Mouse (Mus musculus) granulocyte monocyte progenitor cell, adult 5-6 weeks (primary cell): ENCODE results near the gene Arid1b. TPM values are rescaled to one million over a fixed set of nuclear protein-coding genes. Genes with fewer than 3 reads are reported as not detected.
A peak's percentile ranks its signal among the peaks of the same experiment; 100 is the strongest.

Source experiments
- ATAC-seq: replicated peaks from 2 replicates; pipeline ENCODE4 v1.8.0; 2016; ENCODE audit warnings: mild to moderate bottlenecking, moderate TSS enrichment, inconsistent platforms; ENCODE audit not compliant: poor library complexity, severe bottlenecking
- total RNA-seq, 2 experiments: library from RNA; stranded (forward) in 1 of 2; stranded (reverse) in 1 of 2; fragments of 200-712, 200-1000 nt in 1 of 2; fragments of >200 nt in 1 of 2; fragmentation: Nextera tagmentation in 1 of 2; gene quantifications; 2 replicates each; pipeline ENCODE4 v1.2.3; 2014 to 2017

Arid1b gene
- total RNA-seq, 2 experiments from 2014 or later: 29.4 to 39.2 TPM

- peak; percentile 40 for ATAC-seq
Measured at GRCm38 (mm10) chr17:5221041-5221440, 226.9 kb downstream of the Arid1b start.

- ATAC-seq: no peak
Measured at GRCm38 (mm10) chr17:5221558-5221957, 227.4 kb downstream of the Arid1b start.

- ATAC-seq: no peak
Measured at GRCm38 (mm10) chr17:5222827-5223226, 228.7 kb downstream of the Arid1b start.

- ATAC-seq: no peak
Measured at GRCm38 (mm10) chr17:5224932-5225331, 230.8 kb downstream of the Arid1b start.

- 0 out of 2 replicates have a peak, but pooled peaks have one; percentile 11 for ATAC-seq
Measured at GRCm38 (mm10) chr17:5227136-5227535, 233.0 kb downstream of the Arid1b start.

- ATAC-seq: no peak
Measured at GRCm38 (mm10) chr17:5227950-5228615, 234.0 kb downstream of the Arid1b start.

GRCm38 (mm10) chr17:5228616-5229250 is 234.6 kb downstream of the Arid1b start:
- ATAC-seq: no peak

- no peak for ATAC-seq
Measured at GRCm38 (mm10) chr17:5230063-5230462, 235.9 kb downstream of the Arid1b start.

GRCm38 (mm10) chr17:5232180-5232579 is 238.0 kb downstream of the Arid1b start:
- ATAC-seq: no peak

- no peak for ATAC-seq
Measured at GRCm38 (mm10) chr17:5233991-5234390, 239.9 kb downstream of the Arid1b start.

GRCm38 (mm10) chr17:5235057-5235456 is 240.9 kb downstream of the Arid1b start:
- no peak for ATAC-seq

GRCm38 (mm10) chr17:5237765-5238164 is 243.6 kb downstream of the Arid1b start:
- peak; percentile 8; the same call in 1 of the 2 replicates for ATAC-seq

GRCm38 (mm10) chr17:5238387-5239245 is 244.5 kb downstream of the Arid1b start:
- peak; percentile 83 for ATAC-seq

GRCm38 (mm10) chr17:5244526-5244925 is 250.4 kb downstream of the Arid1b start:
- ATAC-seq: no peak

- ATAC-seq: no peak
Measured at GRCm38 (mm10) chr17:5246688-5247087, 252.6 kb downstream of the Arid1b start.

GRCm38 (mm10) chr17:5247247-5247646 is 253.1 kb downstream of the Arid1b start:
- ATAC-seq: no peak

- ATAC-seq: no peak
Measured at GRCm38 (mm10) chr17:5247737-5248136, 253.6 kb downstream of the Arid1b start.

GRCm38 (mm10) chr17:5248957-5249656 is 255.0 kb downstream of the Arid1b start:
- no peak for ATAC-seq

- peak; percentile 38 for ATAC-seq
Measured at GRCm38 (mm10) chr17:5249681-5250180, 255.6 kb downstream of the Arid1b start.

- ATAC-seq: peak; percentile 28; the same call in 1 of the 2 replicates
Measured at GRCm38 (mm10) chr17:5252436-5252835, 258.3 kb downstream of the Arid1b start.
